ENCODE assay signal across 18 mouse cellular contexts in genomic region chr13:33905176-33905954, GRCm38 (mm10). TPM values are rescaled to one million over a fixed set of nuclear protein-coding genes. Genes with fewer than 3 reads are reported as not detected.
"Had no signal": no experiment of that assay in that cellular context is flagged by ENCODE, and none has a peak within 500 bp of the region (broad histone marks: within the 10 kb centered on the region; RNA-seq: fewer than 3 reads in every experiment).

TSS of gene Serpinb6c (minus strand) at chr13:33905708.

- H3K36me3 ChIP-seq: limb, embryonic 13.5 days; midbrain, embryonic 10.5 days had no signal

- DNase-seq: kidney, postnatal 10 days; kidney, postnatal 4 days; left cerebral cortex, postnatal 4 days; lung, postnatal 4 days; midbrain, embryonic 14.5 days; right cerebral cortex, postnatal 25 days; thymus, adult 18-20 months; thymus, postnatal 14 days had no signal

- H3K27ac ChIP-seq: layer of hippocampus, adult 2 months; limb, embryonic 13.5 days; liver, embryonic 14.5 days; midbrain, embryonic 10.5 days had no signal

- H3K9ac ChIP-seq: limb, embryonic 13.5 days; liver, embryonic 14.5 days had no signal

- H3K4me2 ChIP-seq: limb, embryonic 13.5 days had no signal

- H3K27me3 ChIP-seq: limb, embryonic 13.5 days had no signal

- H3K4me1 ChIP-seq: limb, embryonic 13.5 days; midbrain, embryonic 10.5 days had no signal

- H3K4me3 ChIP-seq: layer of hippocampus, adult 2 months; limb, embryonic 13.5 days; midbrain, embryonic 10.5 days had no signal

- H3K9me3 ChIP-seq: limb, embryonic 13.5 days; midbrain, embryonic 10.5 days had no signal

RNA-seq across cellular contexts. Expression of gene Serpinb6c, which starts in this region (rescaled TPM):
- total RNA-seq: megakaryocyte, adult 5-6 weeks had no signal
- polyA plus RNA-seq: kidney, embryonic 14.5 days; liver, adult 2 months; liver, embryonic 14.5 days; lung, embryonic 16.5 days; small intestine, adult 2 months; stomach, embryonic 14.5 days had no signal
